Mouse (Mus musculus) lung, adult 2 months (tissue): Measurements from ENCODE around the gene Mlec.

Experiments
- CTCF ChIP-seq: fragments of 200-500 bp; IDR thresholded peaks from 2 replicates; pipeline ENCODE4 v1.5.1; 2011; ENCODE audit warnings: mild to moderate bottlenecking, low read length, control low read depth; ENCODE audit not compliant: insufficient read depth
- POLR2A ChIP-seq: fragments of 200-500 bp; IDR thresholded peaks from 2 replicates; pipeline ENCODE4 v1.6.1; 2011; ENCODE audit warnings: low read depth, mild to moderate bottlenecking, control low read depth, low read length, borderline replicate concordance; ENCODE audit errors: extremely low read depth

- TF ChIP-seq POLR2A (no peak), CTCF (no peak)
Observed at GRCm38 (mm10) chr5:115127421-115128179, 30.4 kb downstream of the Mlec start.
